Mouse (Mus musculus) sigmoid colon, adult 10 weeks (tissue): Measurements from ENCODE around the gene Kel. TPM values are rescaled to one million over a fixed set of nuclear protein-coding genes. Genes with fewer than 3 reads are reported as not detected.

Experiments
- polyA plus RNA-seq: library from polyadenylated mRNA; stranded (reverse); fragments of 350-450 nt; fragmentation: Illumina TruSeq; extraction: RNeasy Lipid Tissue Mini Kit (QIAGEN cat#74804); gene quantifications from one replicate; pipeline ENCODE4 v1.2.3, GENCODE M21; 2014; ENCODE audit warnings: low read depth, low replicate concordance

Gene Kel
- not detected for polyA plus RNA-seq

GRCm38 (mm10) chr6:41704123-41704522 is at the start of gene Kel:
Kel (minus strand) TSS chr6:41704339.

GRCm38 (mm10) chr6:41684131-41684530 is 20.0 kb downstream of the Kel start, which contains the start of gene Llcfc1:
Llcfc1 (plus strand) TSS chr6:41684431.

GRCm38 (mm10) chr6:41680669-41681068 is 23.5 kb downstream of the Kel start, which contains the start of gene Trpv5:
Trpv5 (minus strand) TSS chr6:41680769.

Other genes starting within 250 kb of the Kel start
- not detected for gene Prss1, start 245.4 kb downstream of the Kel start, polyA plus RNA-seq
- 2.5 TPM for gene Prss2, start 182.6 kb downstream of the Kel start, polyA plus RNA-seq
- gene Ephb6, start 98.9 kb downstream of the Kel start, polyA plus RNA-seq, result not detected
- gene Trpv6, start 67.9 kb downstream of the Kel start, polyA plus RNA-seq, result 2.2 TPM
- gene Trpv5, start 23.6 kb downstream of the Kel start, polyA plus RNA-seq, result not detected
- gene Llcfc1, start 19.9 kb downstream of the Kel start, polyA plus RNA-seq, result not detected
- gene Olfr459, start 70.8 kb upstream of the Kel start, polyA plus RNA-seq, result not detected
- not detected for gene Pip, start 143.2 kb upstream of the Kel start, polyA plus RNA-seq
- gene Sval2, start 148.7 kb upstream of the Kel start, polyA plus RNA-seq, result not detected
- 9,611 TPM for gene Sval1, start 247.3 kb upstream of the Kel start, polyA plus RNA-seq